Mouse (Mus musculus): ENCODE measurements around the gene Iffo2.

Iffo2 gene

GRCm38 (mm10) chr4:139640333-139640732, 110.0 kb downstream of the Iffo2 start:
- no peak for DNase-seq (ENCODE audit: low read depth, low spot score)

GRCm38 (mm10) chr4:139640775-139641174, 110.4 kb downstream of the Iffo2 start:
- DNase-seq (ENCODE audit: low read depth, low spot score) = no peak

- DNase-seq (ENCODE audit: low read depth, low spot score) = peak; percentile 66
Observed at GRCm38 (mm10) chr4:139641829-139642425, 111.6 kb downstream of the Iffo2 start.

DNA sequence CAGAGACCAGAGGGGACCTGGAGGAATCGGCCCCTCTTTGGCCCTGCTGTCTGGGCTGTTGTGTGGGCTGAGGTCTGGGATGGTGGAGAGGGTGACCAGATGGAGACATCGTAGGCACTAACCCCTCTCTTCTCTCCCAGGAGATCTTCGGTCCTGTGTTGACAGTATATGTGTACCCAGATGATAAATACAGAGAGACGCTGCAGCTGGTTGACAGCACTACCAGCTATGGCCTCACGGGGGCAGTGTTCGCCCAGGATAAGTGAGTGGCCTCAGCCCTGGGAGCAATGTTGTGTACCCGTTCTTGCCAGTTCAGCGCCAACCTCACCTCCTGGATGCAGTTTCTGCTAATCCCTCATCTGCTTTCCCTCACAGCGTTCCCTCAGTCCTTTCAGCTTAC, 113.6 kb downstream of the Iffo2 start:
- no peak for DNase-seq (ENCODE audit: low read depth, low spot score)

GRCm38 (mm10) chr4:139646916-139647315, 116.6 kb downstream of the Iffo2 start:
- no peak for DNase-seq (ENCODE audit: low read depth, low spot score)

DNA sequence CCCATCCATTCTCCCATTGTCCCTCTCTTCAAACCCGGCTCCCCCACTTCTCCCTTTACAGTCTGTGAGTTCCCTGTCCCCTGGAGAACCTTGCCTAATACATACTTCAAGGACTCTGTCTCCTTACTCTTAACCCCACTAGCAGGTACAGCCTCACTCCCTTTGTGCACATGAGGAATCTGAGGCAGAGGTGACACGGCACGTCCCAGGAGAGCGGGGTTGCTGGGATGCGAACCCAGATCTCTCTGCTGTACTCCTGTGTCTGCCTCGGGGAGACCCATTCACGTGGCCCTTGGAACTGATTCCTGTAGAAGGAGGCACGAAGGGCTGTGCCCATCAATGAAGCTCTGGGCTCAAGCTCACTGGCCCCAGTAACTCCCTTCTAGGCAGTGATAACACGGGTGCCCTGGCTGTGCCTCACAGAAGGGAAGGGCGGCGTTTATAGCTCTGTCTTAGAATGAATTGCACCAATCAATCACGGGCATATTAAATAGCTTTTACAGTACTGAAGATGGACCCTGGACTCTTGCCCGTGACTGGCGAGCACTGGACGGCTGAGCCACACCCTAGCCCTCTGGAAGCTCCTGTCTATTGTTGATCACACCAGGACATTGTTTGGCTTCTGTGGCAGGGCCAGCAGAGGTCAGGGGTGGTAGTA, 119.9 kb downstream of the Iffo2 start:
- no peak for DNase-seq (ENCODE audit: low read depth, low spot score)

- no peak for DNase-seq (ENCODE audit: low read depth, low spot score)
Observed at GRCm38 (mm10) chr4:139650907-139651306, 120.6 kb downstream of the Iffo2 start.

DNA sequence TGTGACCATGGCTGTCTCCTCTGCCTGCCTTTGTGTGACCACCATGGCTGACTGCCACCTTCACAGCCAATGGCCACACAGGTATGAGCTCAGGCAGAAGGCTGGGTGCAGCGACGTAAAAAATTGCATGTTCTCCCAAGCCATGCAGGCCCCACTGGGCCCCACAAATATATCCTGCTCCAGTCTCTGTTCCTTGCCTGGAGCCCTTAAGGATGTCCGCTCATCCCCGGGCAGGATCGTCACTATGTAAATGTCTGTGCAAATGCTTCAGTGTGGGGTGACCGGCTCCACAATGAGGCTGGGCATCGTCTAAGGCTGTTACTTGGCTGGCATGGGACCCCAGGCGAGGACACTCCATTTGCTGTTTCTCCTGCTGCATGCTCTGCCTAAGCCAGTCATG, 122.9 kb downstream of the Iffo2 start, which contains the start of gene Tas1r2:
Tas1r2 (plus strand) TSS at position 301 of the 400 bp plus-strand sequence.
- no peak for DNase-seq (ENCODE audit: low read depth, low spot score)

- DNase-seq (ENCODE audit: low read depth, low spot score) = no peak
Observed at GRCm38 (mm10) chr4:139661897-139662296, 131.5 kb downstream of the Iffo2 start.

DNA sequence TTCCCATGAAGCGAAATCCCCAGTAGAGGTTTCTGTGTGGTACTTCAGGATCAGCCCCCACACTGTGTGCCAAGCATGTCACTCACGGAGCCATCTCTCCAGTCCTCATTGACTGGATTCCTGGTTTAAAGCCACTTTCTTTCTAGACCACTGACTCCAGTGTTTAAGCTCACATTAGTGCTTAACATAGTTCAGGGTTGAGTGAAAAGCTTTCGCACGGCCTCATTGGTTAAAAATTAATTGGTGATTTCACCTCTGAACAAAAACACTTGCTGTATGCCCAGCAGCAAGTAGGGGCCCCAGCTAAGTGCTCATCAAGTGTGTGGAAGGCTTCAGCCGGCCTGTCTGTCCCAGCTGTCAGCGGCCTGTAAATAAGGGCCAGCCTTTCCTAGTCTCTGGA, 137.3 kb downstream of the Iffo2 start:
- no peak for DNase-seq (ENCODE audit: low read depth, low spot score)

DNA sequence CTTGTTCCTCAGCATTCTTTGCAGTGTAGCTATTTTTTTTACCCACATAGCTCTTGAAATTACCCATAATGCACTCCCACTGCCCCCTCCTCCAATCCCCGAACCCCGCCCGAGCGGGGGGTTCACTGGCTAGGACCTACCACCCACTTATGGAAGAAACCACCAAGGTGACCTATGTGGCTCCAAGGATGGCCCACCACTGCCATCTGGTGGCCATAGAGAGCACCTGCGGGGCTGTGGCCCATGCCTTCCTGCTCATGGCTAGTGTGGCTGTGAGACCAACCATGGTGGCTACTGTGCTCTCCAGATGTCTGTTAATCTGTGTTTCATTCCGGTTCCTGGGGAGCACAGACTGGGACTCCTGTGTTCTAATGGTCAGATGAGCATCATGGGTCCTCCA, 139.5 kb downstream of the Iffo2 start:
- DNase-seq (ENCODE audit: low read depth, low spot score) = peak; percentile 43

Data from WW6 (cell line).